Mouse (Mus musculus): ENCODE results near the gene Amph. TPM values are rescaled to one million over a fixed set of nuclear protein-coding genes. Genes with fewer than 3 reads are reported as not detected.

Gene Amph
- polyA plus RNA-seq, 1 experiment from 2014 or later: 4.5 TPM

- WGBS: 72% methylated on average over 6 of the region's 6 CpGs
- Histone ChIP-seq H3K4me3 (ENCODE audit: low read depth, low read length) (no peak overlapping the region), H3K4me2 (replicated peaks; ENCODE audit: low read depth, low read length) (no peak overlapping the region), H3K27me3 (replicated peaks; ENCODE audit: insufficient read depth, low read length) (no peaks in the 10 kb centered on the region), H3K9ac (replicated peaks; ENCODE audit: low read depth) (no peak overlapping the region), H3K36me3 (ENCODE audit: insufficient read depth, low read length) (no peaks in the 10 kb centered on the region), H3K27ac (ENCODE audit: low read length) (no peak overlapping the region), H3K4me1 (ENCODE audit: insufficient read depth, low read depth, low read length) (no peaks in the 10 kb centered on the region), H3K9me3 (ENCODE audit: low read length) (no peaks in the 10 kb centered on the region)
- DNase-seq (ENCODE audit: low spot score): no peak
- ATAC-seq: no peak
- TF ChIP-seq CTCF (IDR thresholded peaks at IDR 0.05): no peak
- TF ChIP-seq EP300 (IDR thresholded peaks at IDR 0.05): no peak
Observed at GRCm38 (mm10) chr13:19027766-19028350, 79.9 kb downstream of the Amph start.

GRCm38 (mm10) chr13:19031916-19032688, 84.1 kb downstream of the Amph start:
- ATAC-seq (no peak), DNase-seq (ENCODE audit: low spot score) (peak; percentile 57)
- TF ChIP-seq EP300 (IDR thresholded peaks at IDR 0.05) (0 out of 2 replicates have a peak, but pooled peaks have one; percentile 43), CTCF (IDR thresholded peaks at IDR 0.05) (no peak)
- Histone ChIP-seq H3K9me3 (ENCODE audit: low read length) (no peaks in the 10 kb centered on the region), H3K27ac (ENCODE audit: low read length) (no peak overlapping the region), H3K4me3 (ENCODE audit: low read depth, low read length) (no peak overlapping the region), H3K4me1 (ENCODE audit: insufficient read depth, low read depth, low read length) (no peaks in the 10 kb centered on the region), H3K27me3 (replicated peaks; ENCODE audit: insufficient read depth, low read length) (no peaks in the 10 kb centered on the region), H3K4me2 (replicated peaks; ENCODE audit: low read depth, low read length) (no peak overlapping the region), H3K9ac (replicated peaks; ENCODE audit: low read depth) (no peak overlapping the region), H3K36me3 (ENCODE audit: insufficient read depth, low read length) (no peaks in the 10 kb centered on the region)
- 72% methylated on average over 8 of the region's 8 CpGs for WGBS

GRCm38 (mm10) chr13:19052090-19052489, 104.1 kb downstream of the Amph start:
- Histone ChIP-seq H3K36me3 (ENCODE audit: insufficient read depth, low read length) (no peaks in the 10 kb centered on the region), H3K4me3 (ENCODE audit: low read depth, low read length) (no peak overlapping the region), H3K4me2 (replicated peaks; ENCODE audit: low read depth, low read length) (no peak overlapping the region), H3K9ac (replicated peaks; ENCODE audit: low read depth) (no peak overlapping the region), H3K27ac (ENCODE audit: low read length) (no peak overlapping the region), H3K9me3 (ENCODE audit: low read length) (no peaks in the 10 kb centered on the region), H3K27me3 (replicated peaks; ENCODE audit: insufficient read depth, low read length) (no peaks in the 10 kb centered on the region), H3K4me1 (ENCODE audit: insufficient read depth, low read depth, low read length) (no peaks in the 10 kb centered on the region)
- ATAC-seq (no peak), DNase-seq (ENCODE audit: low spot score) (no peak)
- WGBS: 61% methylated on average over 1 of the region's 1 CpGs
- TF ChIP-seq CTCF (IDR thresholded peaks at IDR 0.05) (no peak), EP300 (IDR thresholded peaks at IDR 0.05) (no peak)

GRCm38 (mm10) chr13:19054504-19054903, 106.5 kb downstream of the Amph start:
- Histone ChIP-seq H3K4me1 (ENCODE audit: insufficient read depth, low read depth, low read length) (no peaks in the 10 kb centered on the region), H3K36me3 (ENCODE audit: insufficient read depth, low read length) (no peaks in the 10 kb centered on the region), H3K4me3 (ENCODE audit: low read depth, low read length) (no peak overlapping the region), H3K4me2 (replicated peaks; ENCODE audit: low read depth, low read length) (no peak overlapping the region), H3K27me3 (replicated peaks; ENCODE audit: insufficient read depth, low read length) (no peaks in the 10 kb centered on the region), H3K27ac (ENCODE audit: low read length) (no peak overlapping the region), H3K9ac (replicated peaks; ENCODE audit: low read depth) (no peak overlapping the region), H3K9me3 (ENCODE audit: low read length) (no peaks in the 10 kb centered on the region)
- 57% methylated on average over 2 of the region's 2 CpGs for WGBS
- peak; percentile 57 for ATAC-seq
- TF ChIP-seq EP300 (IDR thresholded peaks at IDR 0.05) (no peak), CTCF (IDR thresholded peaks at IDR 0.05) (no peak)
- peak; percentile 59 for DNase-seq (ENCODE audit: low spot score)

- H3K27me3 ChIP-seq (replicated peaks; ENCODE audit: insufficient read depth, low read length): no peaks in the 10 kb centered on the region
- no peaks in the 10 kb centered on the region for H3K36me3 ChIP-seq (ENCODE audit: insufficient read depth, low read length)
- no peaks in the 10 kb centered on the region for H3K9me3 ChIP-seq (ENCODE audit: low read length)
- H3K9ac ChIP-seq (replicated peaks; ENCODE audit: low read depth): no peak overlapping the region
- no peaks in the 10 kb centered on the region for H3K4me1 ChIP-seq (ENCODE audit: insufficient read depth, low read depth, low read length)
- H3K4me3 ChIP-seq (ENCODE audit: low read depth, low read length): no peak overlapping the region
- ATAC-seq: no peak
- TF ChIP-seq CTCF (IDR thresholded peaks at IDR 0.05) (no peak), EP300 (IDR thresholded peaks at IDR 0.05) (no peak)
- H3K27ac ChIP-seq (ENCODE audit: low read length): no peak overlapping the region
- peak; percentile 22 for DNase-seq (ENCODE audit: low spot score)
- H3K4me2 ChIP-seq (replicated peaks; ENCODE audit: low read depth, low read length): no peak overlapping the region
Observed at GRCm38 (mm10) chr13:19072261-19072660, 124.3 kb downstream of the Amph start.

- TF ChIP-seq CTCF (IDR thresholded peaks at IDR 0.05) (no peak), EP300 (IDR thresholded peaks at IDR 0.05) (no peak)
- Histone ChIP-seq H3K27ac (ENCODE audit: low read length) (no peak overlapping the region), H3K9ac (replicated peaks; ENCODE audit: low read depth) (no peak overlapping the region), H3K27me3 (replicated peaks; ENCODE audit: insufficient read depth, low read length) (no peaks in the 10 kb centered on the region), H3K9me3 (ENCODE audit: low read length) (no peaks in the 10 kb centered on the region), H3K4me1 (ENCODE audit: insufficient read depth, low read depth, low read length) (no peaks in the 10 kb centered on the region), H3K36me3 (ENCODE audit: insufficient read depth, low read length) (no peaks in the 10 kb centered on the region), H3K4me2 (replicated peaks; ENCODE audit: low read depth, low read length) (no peak overlapping the region), H3K4me3 (ENCODE audit: low read depth, low read length) (no peak overlapping the region)
- ATAC-seq (no peak), DNase-seq (ENCODE audit: low spot score) (no peak)
- 87% methylated on average over 2 of the region's 2 CpGs for WGBS
Observed at GRCm38 (mm10) chr13:19077427-19077826, 129.4 kb downstream of the Amph start.

Measured in lung, postnatal 0 days (tissue).